In genomic region chr11:106007821-106008220, GRCm38 (mm10) we compare ENCODE assay signal across 8 mouse cellular contexts. TPM values are rescaled to one million over a fixed set of nuclear protein-coding genes. Genes with fewer than 3 reads are reported as not detected.
DNase-seq lines count a peak whose midpoint lies in the region; ATAC-seq and TF ChIP-seq lines count a peak whose summit lies in the region.

TSS of gene Kcnh6 (plus strand) at chr11:106008124.

- peak within 1 kb of the TSS; percentile 51 for H3K4me3 ChIP-seq in embryonic facial prominence, embryonic 10.5 days
- peak within 1 kb of the TSS in 1 of 2 experiments; percentile 17; a peak in 1 of 4 replicates for H3K4me3 ChIP-seq in heart, embryonic 14.5 days (ENCODE audit: control insufficient read depth in 1 of 2, insufficient read depth in 1 of 2, low read depth in 1 of 2, low read length in 2 of 2)
- H3K4me3 ChIP-seq in kidney, postnatal 0 days (replicated peaks; ENCODE audit: low read depth, low read length): no peak within 1 kb of the TSS; the same call in 1 of the 2 replicates
- peak within 1 kb of the TSS; percentile 36; the same call in 1 of the 2 replicates for H3K4me3 ChIP-seq in small intestine, adult 2 months (ENCODE audit: low read depth, low read length)

- H3K9me3 ChIP-seq in embryonic facial prominence, embryonic 10.5 days: no peaks in the 10 kb centered on the region
- H3K9me3 ChIP-seq in heart, embryonic 14.5 days (ENCODE audit: control insufficient read depth, low read length): no peaks in the 10 kb centered on the region
- no peaks in the 10 kb centered on the region for H3K9me3 ChIP-seq in kidney, postnatal 0 days (replicated peaks; ENCODE audit: low read length)

- H3K27me3 ChIP-seq in Patski: peaks cover 26% of the 10 kb centered on the region
- peaks cover 24% of the 10 kb centered on the region for H3K27me3 ChIP-seq in embryonic facial prominence, embryonic 10.5 days (replicated peaks; ENCODE audit: low read depth, poor library complexity, severe bottlenecking)
- H3K27me3 ChIP-seq in heart, embryonic 14.5 days (ENCODE audit: control insufficient read depth, insufficient read depth, low read length): peaks cover 31% of the 10 kb centered on the region
- no peaks in the 10 kb centered on the region for H3K27me3 ChIP-seq in kidney, postnatal 0 days (ENCODE audit: insufficient read depth, low read length)
- no peaks in the 10 kb centered on the region for H3K27me3 ChIP-seq in small intestine, adult 2 months (ENCODE audit: control insufficient read depth, insufficient read depth, low read length)

- no peak within 1 kb of the TSS for H3K27ac ChIP-seq in embryonic facial prominence, embryonic 10.5 days (replicated peaks)
- H3K27ac ChIP-seq in heart, embryonic 14.5 days (replicated peaks in 1 of 2; ENCODE audit: control insufficient read depth in 1 of 2, insufficient read depth in 1 of 2, low read depth in 2 of 2, low read length in 2 of 2): no peak within 1 kb of the TSS
- H3K27ac ChIP-seq in kidney, postnatal 0 days: no peak within 1 kb of the TSS
- H3K27ac ChIP-seq in small intestine, adult 2 months (ENCODE audit: insufficient read depth, low read depth, low read length): no peak within 1 kb of the TSS

- WGBS in embryonic facial prominence, embryonic 10.5 days: under 1% methylated on average over 25 of the region's 25 CpGs
- under 1% methylated on average over 25 of the region's 25 CpGs for WGBS in heart, embryonic 14.5 days
- under 1% methylated on average over 25 of the region's 25 CpGs for WGBS in kidney, postnatal 0 days
- WGBS in small intestine, adult 2 months: under 1% methylated on average over 25 of the region's 25 CpGs

- TF ChIP-seq CTCF in Patski (IDR thresholded peaks at IDR 0.05): no peak
- TF ChIP-seq CTCF in kidney, postnatal 0 days (IDR thresholded peaks at IDR 0.05; ENCODE audit: low read depth): no peak
- no peak for TF ChIP-seq CTCF in small intestine, adult 2 months (IDR thresholded peaks at IDR 0.05; ENCODE audit: extremely low read depth, insufficient read length, insufficient replicate concordance, low read depth, low read length)

- TF ChIP-seq POLR2A in small intestine, adult 2 months (IDR thresholded peaks at IDR 0.05; ENCODE audit: low read depth, low read length): no peak

- peaks cover 10% of the 10 kb centered on the region for H3K4me1 ChIP-seq in embryonic facial prominence, embryonic 10.5 days
- H3K4me1 ChIP-seq in heart, embryonic 14.5 days (ENCODE audit: control insufficient read depth in 2 of 2, insufficient read depth in 2 of 2, low read length in 2 of 2): 0 out of 4 replicates have a peak, but pooled peaks cover 0 to 3% of the 10 kb centered on the region in 2 experiments
- no peaks in the 10 kb centered on the region for H3K4me1 ChIP-seq in kidney, postnatal 0 days (replicated peaks; ENCODE audit: insufficient read depth, low read length)
- H3K4me1 ChIP-seq in small intestine, adult 2 months (ENCODE audit: control insufficient read depth, insufficient read depth, insufficient read length, low read length): peaks cover 10% of the 10 kb centered on the region

- CTCF ChIA-PET in Patski (lab: Charles Lee): no interaction called here

- in situ Hi-C loops in Patski (cut with MboI; ENCODE audit: low pct_unique_long_range_greater_than_20kb): loop anchor here (25.0 kb wide), 1 partner anchor 671 kb away; no protein-coding TSS in a partner anchor

- H3K36me3 ChIP-seq in embryonic facial prominence, embryonic 10.5 days (replicated peaks): no peaks in the 10 kb centered on the region
- no peaks in the 10 kb centered on the region for H3K36me3 ChIP-seq in heart, embryonic 14.5 days (ENCODE audit: control insufficient read depth, insufficient read depth, low read length)
- no peaks in the 10 kb centered on the region for H3K36me3 ChIP-seq in kidney, postnatal 0 days (ENCODE audit: insufficient read depth, low read length)
- no peaks in the 10 kb centered on the region for H3K36me3 ChIP-seq in small intestine, adult 2 months (ENCODE audit: control insufficient read depth, insufficient read depth, low read length)

- no peak within 1 kb of the TSS for H3K9ac ChIP-seq in heart, embryonic 14.5 days (ENCODE audit: low read length)
- H3K9ac ChIP-seq in kidney, postnatal 0 days (ENCODE audit: low read depth, low read length): no peak within 1 kb of the TSS

- POLR2A ChIA-PET in Patski (lab: Charles Lee): no interaction called here

- peak; percentile 65 for ATAC-seq in Patski
- peak; percentile 68; the same call in 1 of the 2 replicates for ATAC-seq in heart, embryonic 14.5 days (ENCODE audit: insufficient number of reproducible peaks, insufficient read depth, low FRiP score, low read depth)
- ATAC-seq in kidney, postnatal 0 days (replicated peaks; ENCODE audit: low FRiP score, low read depth): 0 out of 2 replicates have a peak, but pooled peaks have one; percentile 40

- H3K4me2 ChIP-seq in heart, embryonic 14.5 days (ENCODE audit: low read length): peak within 1 kb of the TSS; percentile 61
- H3K4me2 ChIP-seq in kidney, postnatal 0 days (ENCODE audit: low read length): peak within 1 kb of the TSS; percentile 54

- DNase-seq in Patski (ENCODE audit: low read depth, low spot score): no peak
- DNase-seq in embryonic facial prominence, embryonic 10.5 days (ENCODE audit: low spot score): peak; percentile 87
- DNase-seq in kidney, postnatal 0 days (ENCODE audit: low spot score): peak; percentile 86
- peak; percentile 81 to 83 for DNase-seq in lung, postnatal 4 days
- no peak for DNase-seq in frontal cortex, postnatal 25 days (ENCODE audit: low spot score in 2 of 2)
- DNase-seq in cerebellum, postnatal 36 days: no peak

RNA-seq across cellular contexts. Expression of gene Kcnh6, which starts in this region (rescaled TPM):
- not detected for polyA plus RNA-seq in Patski (2021)
- polyA plus RNA-seq in embryonic facial prominence, embryonic 10.5 days (2016; fragmentation: Nextera tagmentation; extraction: Ambion mirVana): 0.30 and 0.48 TPM in 2 replicates
- polyA plus RNA-seq in heart, embryonic 14.5 days (2014; fragmentation: Nextera tagmentation; extraction: Ambion mirVana): 0.20 and 0.26 TPM in 2 replicates
- polyA plus RNA-seq in kidney, postnatal 0 days (2015; fragmentation: Nextera tagmentation; extraction: Ambion mirVana): 0.05 and 0.10 TPM in 2 replicates
- 0.88 and 2.6 TPM in 2 replicates for polyA plus RNA-seq in small intestine, adult 2 months (2012; rRNA removed)

Comparison
In these comparisons a context has a peak if more than half of its experiments do, and no peak if none do; other contexts are left out.
1. Peak in ATAC-seq in Patski; RNA of the gene not detected or under 1 TPM.
2. Peak in DNase-seq and H3K4me3 ChIP-seq in embryonic facial prominence, embryonic 10.5 days; RNA of the gene not detected or under 1 TPM.
3. Peak in ATAC-seq and H3K4me2 ChIP-seq in heart, embryonic 14.5 days; RNA of the gene not detected or under 1 TPM.
4. Peak in DNase-seq, ATAC-seq and H3K4me2 ChIP-seq in kidney, postnatal 0 days; RNA of the gene not detected or under 1 TPM.
5. DNase-seq: peak in lung, postnatal 4 days (2 of 2); none in Patski (single experiment), frontal cortex, postnatal 25 days (0 of 2) and cerebellum, postnatal 36 days (0 of 2).
6. Peak in every context shown above with its lines, with median percentiles within 50 percentile points of each other: ATAC-seq.